Mouse (Mus musculus) cerebellum, adult 8-10 months (tissue): ENCODE results near the gene Ggct.

Experiments used
- DNase-seq: peaks from one replicate; pipeline ENCODE4 v3.0.0; 2022

Ggct gene

GRCm38 (mm10) chr6:54946241-54946953 lies 46.4 kb downstream of the Ggct start:
- DNase-seq: no peak

GRCm38 (mm10) chr6:54944551-54944950 lies 48.2 kb downstream of the Ggct start:
- DNase-seq: no peak

GRCm38 (mm10) chr6:54943753-54944152 lies 49.0 kb downstream of the Ggct start:
- DNase-seq: no peak

- DNase-seq: no peak
Observed at GRCm38 (mm10) chr6:54943292-54943691, 49.5 kb downstream of the Ggct start.

- DNase-seq: no peak
Observed at GRCm38 (mm10) chr6:54941149-54941548, 51.6 kb downstream of the Ggct start.

DNA sequence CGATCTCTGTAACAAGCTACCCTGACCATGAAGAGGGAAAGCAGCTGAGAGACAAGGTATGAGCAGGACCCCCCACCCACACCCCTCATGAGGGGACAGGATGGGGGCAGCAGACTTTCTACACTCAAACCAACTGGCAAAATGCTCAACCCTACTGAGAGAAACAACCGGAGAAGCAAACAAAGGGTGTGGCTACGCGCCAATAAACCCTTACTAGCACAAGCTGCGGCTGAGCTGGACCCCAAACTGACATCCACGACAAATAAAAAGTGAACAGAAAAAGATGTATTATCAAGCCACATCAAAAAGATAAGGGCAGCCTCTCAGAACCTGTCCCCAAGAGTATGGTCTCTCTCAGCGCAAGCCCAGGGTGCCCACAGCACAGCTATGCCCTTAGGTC lies 52.6 kb downstream of the Ggct start:
- no peak for DNase-seq

DNA sequence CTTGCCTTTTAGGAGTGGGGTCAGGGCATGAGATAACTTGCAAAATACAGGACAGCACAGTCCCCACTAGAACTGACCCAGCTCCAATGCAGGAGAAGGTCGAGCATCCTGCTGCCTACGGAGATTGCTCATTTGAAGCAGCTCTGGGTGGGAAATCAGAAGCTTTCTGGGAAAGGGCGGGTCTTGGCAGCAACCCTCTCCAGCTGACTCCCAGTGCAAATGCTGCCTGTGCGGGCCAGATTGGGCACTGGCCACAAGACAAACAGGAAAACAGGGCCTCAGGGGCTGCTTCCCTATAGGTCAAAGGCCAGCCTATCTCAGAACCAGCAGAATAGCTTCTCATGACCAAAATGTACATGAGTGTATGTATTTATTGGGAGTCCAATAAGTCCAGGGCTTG lies 53.1 kb downstream of the Ggct start:
- no peak for DNase-seq

GRCm38 (mm10) chr6:54936496-54936895 lies 56.3 kb downstream of the Ggct start:
- no peak for DNase-seq

GRCm38 (mm10) chr6:54934930-54935329 lies 57.8 kb downstream of the Ggct start:
- no peak for DNase-seq

GRCm38 (mm10) chr6:54934313-54934712 lies 58.4 kb downstream of the Ggct start:
- no peak for DNase-seq

DNA sequence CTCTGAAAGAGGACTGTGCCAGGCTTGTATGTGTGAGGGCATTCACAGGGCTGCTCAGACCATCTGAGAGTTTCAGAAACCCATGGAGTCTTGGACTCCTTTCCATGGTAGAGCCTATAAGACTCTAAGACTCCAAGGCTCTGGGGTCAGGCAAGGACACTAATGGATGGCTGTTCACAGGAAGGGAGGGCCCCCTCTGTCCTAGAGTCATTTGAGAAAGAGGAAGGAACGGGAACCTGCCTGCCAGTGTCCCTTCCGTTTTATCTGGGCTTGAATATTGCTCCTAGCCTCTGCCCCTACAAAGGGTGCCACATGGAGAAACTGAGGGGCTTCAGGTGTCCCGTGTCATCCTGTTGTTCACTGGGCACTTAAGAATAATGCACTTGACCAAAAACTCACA lies 58.9 kb downstream of the Ggct start:
- DNase-seq: no peak

DNA sequence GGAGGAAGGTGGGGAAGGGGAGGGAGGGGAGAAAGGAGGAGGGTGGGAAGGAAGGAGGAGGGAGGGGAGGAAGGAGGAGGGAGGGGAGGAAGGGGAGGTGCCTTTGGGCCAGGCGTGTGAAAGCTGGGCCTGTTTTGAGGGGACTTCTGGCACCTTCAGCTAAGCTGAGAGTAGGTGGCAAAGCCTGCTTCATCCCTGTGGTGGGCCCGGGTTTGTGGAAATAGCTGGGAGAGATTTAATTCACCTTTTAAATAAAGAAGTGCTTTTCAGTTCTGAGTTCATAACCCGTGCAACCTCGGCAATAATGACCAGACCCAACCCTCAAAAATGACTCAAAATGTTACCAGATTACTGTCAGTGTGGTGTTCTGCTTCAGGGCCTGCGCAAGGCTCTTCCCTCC lies 59.5 kb downstream of the Ggct start:
- no peak for DNase-seq
